Mouse (Mus musculus) urinary bladder, adult 2 months (tissue): Measurements from ENCODE around the gene Camk1d. TPM values are rescaled to one million over a fixed set of nuclear protein-coding genes. Genes with fewer than 3 reads are reported as not detected.
"Not testable (repeated sequence)": the region's sequence is repeated elsewhere in the genome, so short reads cannot be mapped to it uniquely, and the experiment has no call there.

Experiments used
- DNase-seq: peaks from one replicate; pipeline ENCODE4 v3.0.0; 2022; ENCODE audit warnings: low spot score
- polyA plus RNA-seq: library from polyadenylated mRNA; depleted of rRNA; stranded (reverse); fragments of >200 nt; gene quantifications from 2 replicates; pipeline ENCODE4 v1.2.3, GENCODE M21; 2012; rRNA removed

The Camk1d gene
- polyA plus RNA-seq, 1 experiment, result 6.2 TPM

- DNase-seq, result not testable (repeated sequence)
Measured at GRCm38 (mm10) chr2:5249199-5249598, 465.1 kb downstream of the Camk1d start.

Other genes with a start within 250 kb of the Camk1d start
- 17.6 and 25.1 TPM in 2 replicates for gene Nudt5, start 130.5 kb upstream of the Camk1d start, polyA plus RNA-seq
- gene Cdc123, start 130.6 kb upstream of the Camk1d start, polyA plus RNA-seq, result 90.0 and 101 TPM in 2 replicates
- gene Gm13199, start 148.4 kb upstream of the Camk1d start, polyA plus RNA-seq, result 1.8 and 3.5 TPM in 2 replicates
- gene Sec61a2, start 180.9 kb upstream of the Camk1d start, polyA plus RNA-seq, result 57.6 and 72.1 TPM in 2 replicates
- 2.4 and 4.0 TPM in 2 replicates for gene Dhtkd1, start 228.3 kb upstream of the Camk1d start, polyA plus RNA-seq
- 15.3 and 25.0 TPM in 2 replicates for gene Upf2, start 237.0 kb upstream of the Camk1d start, polyA plus RNA-seq